Mouse (Mus musculus): Measurements from ENCODE around the gene Gm13057. TPM values are rescaled to one million over a fixed set of nuclear protein-coding genes. Genes with fewer than 3 reads are reported as not detected.
"Not testable (repeated sequence)": the region's sequence is repeated elsewhere in the genome, so short reads cannot be mapped to it uniquely, and the experiment has no call there.

Gene Gm13057
- not detected in 2 replicates for polyA plus RNA-seq (2014; fragmentation: Nextera tagmentation; extraction: Ambion mirVana)

DNA sequence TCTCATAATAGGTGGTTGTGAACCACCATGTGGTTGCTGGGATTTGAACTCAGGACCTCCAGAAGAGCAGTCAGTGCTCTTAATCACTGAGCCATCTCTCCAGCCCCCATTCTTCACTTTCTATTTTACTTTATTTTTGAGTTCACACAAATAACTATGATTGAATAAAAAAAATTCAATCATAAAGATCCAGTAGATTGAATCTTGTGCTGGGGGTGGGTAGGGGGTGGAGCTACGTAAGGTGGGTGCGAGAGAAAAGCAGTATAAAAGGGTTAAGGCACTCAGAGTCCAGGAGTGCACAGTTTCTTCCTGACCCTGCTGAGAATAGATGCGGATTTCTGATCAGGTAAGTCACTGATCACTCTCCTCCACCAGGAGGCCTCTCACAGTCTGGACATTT is at the start of gene Gm13057, which contains the start of gene BC080695:
Gene Gm13057, plus strand, starts transcription at position 310 of the 400 bp plus-strand sequence.
Gene BC080695, plus strand, starts transcription at position 301 of the 400 bp plus-strand sequence.
- not testable (repeated sequence) for H3K9me3 ChIP-seq (ENCODE audit: control insufficient read depth, low read length); H3K4me2 ChIP-seq (replicated peaks); H3K4me3 ChIP-seq (replicated peaks; ENCODE audit: low read length); H3K27me3 ChIP-seq (ENCODE audit: control insufficient read depth, insufficient read depth, low read length); DNase-seq (ENCODE audit: low spot score); ATAC-seq (ENCODE audit: low FRiP score); H3K27ac ChIP-seq; H3K4me1 ChIP-seq (replicated peaks; ENCODE audit: control insufficient read depth, insufficient read depth, low read length); H3K36me3 ChIP-seq (replicated peaks; ENCODE audit: control insufficient read depth, insufficient read depth); H3K9ac ChIP-seq
- no CpG with 5 or more reads among the region's 3 CpGs for WGBS

GRCm38 (mm10) chr4:143511043-143511442 is 40.5 kb upstream of the Gm13057 start, which contains the start of gene Gm13043:
TSS of gene Gm13043 (plus strand) at chr4:143511343.
- Histone ChIP-seq H3K9me3 (ENCODE audit: control insufficient read depth, low read length) (no peaks in the 10 kb centered on the region), H3K36me3 (replicated peaks; ENCODE audit: control insufficient read depth, insufficient read depth) (no peaks in the 10 kb centered on the region), H3K4me2 (replicated peaks) (no peak within 1 kb of the TSS), H3K27me3 (ENCODE audit: control insufficient read depth, insufficient read depth, low read length) (no peaks in the 10 kb centered on the region), H3K4me1 (replicated peaks; ENCODE audit: control insufficient read depth, insufficient read depth, low read length) (no peaks in the 10 kb centered on the region), H3K27ac (no peak within 1 kb of the TSS), H3K9ac (no peak within 1 kb of the TSS), H3K4me3 (replicated peaks; ENCODE audit: low read length) (no peak within 1 kb of the TSS)
- 81% methylated on average over 3 of the region's 3 CpGs for WGBS
- DNase-seq (ENCODE audit: low spot score): no peak
- ATAC-seq (ENCODE audit: low FRiP score): no peak

- DNase-seq (ENCODE audit: low spot score); H3K4me3 ChIP-seq (replicated peaks; ENCODE audit: low read length); H3K9ac ChIP-seq; H3K9me3 ChIP-seq (ENCODE audit: control insufficient read depth, low read length); H3K27ac ChIP-seq; H3K4me1 ChIP-seq (replicated peaks; ENCODE audit: control insufficient read depth, insufficient read depth, low read length); H3K36me3 ChIP-seq (replicated peaks; ENCODE audit: control insufficient read depth, insufficient read depth); H3K4me2 ChIP-seq (replicated peaks); ATAC-seq (ENCODE audit: low FRiP score); H3K27me3 ChIP-seq (ENCODE audit: control insufficient read depth, insufficient read depth, low read length): not testable (repeated sequence)
- WGBS: no CpG with 5 or more reads among the region's 3 CpGs
Observed at GRCm38 (mm10) chr4:143535654-143536053, 15.9 kb upstream of the Gm13057 start, which contains the start of gene Gm13040. TSS of gene Gm13040 (plus strand) at chr4:143535954.

Other genes with a start within 250 kb of the Gm13057 start
- 0.40 and 0.51 TPM in 2 replicates for gene Lrrc38, start 202.0 kb upstream of the Gm13057 start, polyA plus RNA-seq (2014; fragmentation: Nextera tagmentation; extraction: Ambion mirVana)
- not detected in 2 replicates for gene Pramel1, start 157.3 kb upstream of the Gm13057 start, polyA plus RNA-seq (2014; fragmentation: Nextera tagmentation; extraction: Ambion mirVana)
- gene Pramef8, start 139.3 kb upstream of the Gm13057 start, polyA plus RNA-seq (2014; fragmentation: Nextera tagmentation; extraction: Ambion mirVana): 16.7 and 18.3 TPM in 2 replicates
- not detected in 2 replicates for gene Oog4, start 101.4 kb upstream of the Gm13057 start, polyA plus RNA-seq (2014; fragmentation: Nextera tagmentation; extraction: Ambion mirVana)
- gene Gm13043, start 40.4 kb upstream of the Gm13057 start, polyA plus RNA-seq (2014; fragmentation: Nextera tagmentation; extraction: Ambion mirVana): not detected in 2 replicates
- gene Gm13040, start 15.8 kb upstream of the Gm13057 start, polyA plus RNA-seq (2014; fragmentation: Nextera tagmentation; extraction: Ambion mirVana): not detected in 2 replicates
- not detected in 2 replicates for gene BC080695, start within 50 bp of the Gm13057 start, polyA plus RNA-seq (2014; fragmentation: Nextera tagmentation; extraction: Ambion mirVana)
- gene Gm13083, start 63.3 kb downstream of the Gm13057 start, polyA plus RNA-seq (2014; fragmentation: Nextera tagmentation; extraction: Ambion mirVana): not detected in 2 replicates
- gene Gm13088, start 105.5 kb downstream of the Gm13057 start, polyA plus RNA-seq (2014; fragmentation: Nextera tagmentation; extraction: Ambion mirVana): not detected in 2 replicates
- not detected in 2 replicates for gene Gm13089, start 151.0 kb downstream of the Gm13057 start, polyA plus RNA-seq (2014; fragmentation: Nextera tagmentation; extraction: Ambion mirVana)
- gene Gm13078, start 167.7 kb downstream of the Gm13057 start, polyA plus RNA-seq (2014; fragmentation: Nextera tagmentation; extraction: Ambion mirVana): not detected in 2 replicates
- gene Gm13023, start 237.6 kb downstream of the Gm13057 start, polyA plus RNA-seq (2014; fragmentation: Nextera tagmentation; extraction: Ambion mirVana): not detected in 2 replicates